Mouse (Mus musculus): ENCODE results near the gene Stac2. TPM values are rescaled to one million over a fixed set of nuclear protein-coding genes. Genes with fewer than 3 reads are reported as not detected.

Gene Stac2
- polyA plus RNA-seq, 1 experiment from 2014 or later = 0.29 TPM

- WGBS = 0% methylated on average over 18 of the region's 18 CpGs
- no peaks in the 10 kb centered on the region for H3K9me3 ChIP-seq (ENCODE audit: control insufficient read depth, low read length)
- peak overlapping the region; percentile 100 for H3K9ac ChIP-seq (ENCODE audit: low read depth, low read length)
- peak overlapping the region; percentile 83 for H3K27ac ChIP-seq (ENCODE audit: low read length)
- H3K4me2 ChIP-seq (ENCODE audit: low read depth, low read length) = peak overlapping the region; percentile 64
- ATAC-seq = no peak
- H3K27me3 ChIP-seq (replicated peaks; ENCODE audit: control insufficient read depth, insufficient read depth, low read length) = no peaks in the 10 kb centered on the region
- peak overlapping the region; percentile 100 for H3K4me3 ChIP-seq (ENCODE audit: low read length)
- peaks cover 9% of the 10 kb centered on the region for H3K36me3 ChIP-seq (ENCODE audit: control insufficient read depth, insufficient read depth, low read length)
- peaks cover 14% of the 10 kb centered on the region for H3K4me1 ChIP-seq (ENCODE audit: control insufficient read depth, insufficient read depth, low read length)
Measured at GRCm38 (mm10) chr11:98027297-98027688, 26.0 kb downstream of the Stac2 start.

- peak within 1 kb of the TSS; percentile 76 for H3K4me2 ChIP-seq (ENCODE audit: low read depth, low read length)
- peak within 1 kb of the TSS; percentile 100 for H3K9ac ChIP-seq (ENCODE audit: low read depth, low read length)
- peaks cover 9% of the 10 kb centered on the region for H3K36me3 ChIP-seq (ENCODE audit: control insufficient read depth, insufficient read depth, low read length)
- no peaks in the 10 kb centered on the region for H3K9me3 ChIP-seq (ENCODE audit: control insufficient read depth, low read length)
- under 1% methylated on average over 64 of the region's 69 CpGs for WGBS
- peak within 1 kb of the TSS; percentile 83 for H3K27ac ChIP-seq (ENCODE audit: low read length)
- peak; percentile 77 for ATAC-seq
- H3K4me1 ChIP-seq (ENCODE audit: control insufficient read depth, insufficient read depth, low read length) = peaks cover 14% of the 10 kb centered on the region
- peak within 1 kb of the TSS; percentile 100 for H3K4me3 ChIP-seq (ENCODE audit: low read length)
- no peaks in the 10 kb centered on the region for H3K27me3 ChIP-seq (replicated peaks; ENCODE audit: control insufficient read depth, insufficient read depth, low read length)
Measured at GRCm38 (mm10) chr11:98026570-98027296, 26.5 kb downstream of the Stac2 start, which contains the start of gene Rpl19. TSS of gene Rpl19 (plus strand) at chr11:98026710.

GRCm38 (mm10) chr11:98026248-98026569 is 27.1 kb downstream of the Stac2 start:
- no peaks in the 10 kb centered on the region for H3K27me3 ChIP-seq (replicated peaks; ENCODE audit: control insufficient read depth, insufficient read depth, low read length)
- peak overlapping the region; percentile 76 for H3K4me2 ChIP-seq (ENCODE audit: low read depth, low read length)
- peaks cover 19% of the 10 kb centered on the region for H3K4me1 ChIP-seq (ENCODE audit: control insufficient read depth, insufficient read depth, low read length)
- peak overlapping the region; percentile 100 for H3K4me3 ChIP-seq (ENCODE audit: low read length)
- H3K9ac ChIP-seq (ENCODE audit: low read depth, low read length) = peak overlapping the region; percentile 100
- no peaks in the 10 kb centered on the region for H3K9me3 ChIP-seq (ENCODE audit: control insufficient read depth, low read length)
- H3K27ac ChIP-seq (ENCODE audit: low read length) = peak overlapping the region; percentile 82
- 4% methylated on average over 15 of the region's 15 CpGs for WGBS
- no peak for ATAC-seq
- peaks cover 9% of the 10 kb centered on the region for H3K36me3 ChIP-seq (ENCODE audit: control insufficient read depth, insufficient read depth, low read length)

- ATAC-seq = no peak
- no peaks in the 10 kb centered on the region for H3K9me3 ChIP-seq (ENCODE audit: control insufficient read depth, low read length)
- 89% methylated on average over 3 of the region's 3 CpGs for WGBS
- H3K36me3 ChIP-seq (ENCODE audit: control insufficient read depth, insufficient read depth, low read length) = peaks cover 6% of the 10 kb centered on the region
- no peak overlapping the region for H3K4me2 ChIP-seq (ENCODE audit: low read depth, low read length)
- no peak overlapping the region for H3K4me3 ChIP-seq (ENCODE audit: low read length)
- no peaks in the 10 kb centered on the region for H3K27me3 ChIP-seq (replicated peaks; ENCODE audit: control insufficient read depth, insufficient read depth, low read length)
- H3K27ac ChIP-seq (ENCODE audit: low read length) = no peak overlapping the region
- peaks cover 25% of the 10 kb centered on the region for H3K4me1 ChIP-seq (ENCODE audit: control insufficient read depth, insufficient read depth, low read length)
- no peak overlapping the region for H3K9ac ChIP-seq (ENCODE audit: low read depth, low read length)
Measured at GRCm38 (mm10) chr11:98024516-98024915, 28.7 kb downstream of the Stac2 start.

- Histone ChIP-seq H3K4me3 (ENCODE audit: low read length) (peak within 1 kb of the TSS; percentile 78), H3K36me3 (ENCODE audit: control insufficient read depth, insufficient read depth, low read length) (no peaks in the 10 kb centered on the region), H3K27ac (ENCODE audit: low read length) (peak within 1 kb of the TSS; percentile 75), H3K4me2 (ENCODE audit: low read depth, low read length) (peak within 1 kb of the TSS; percentile 94), H3K9me3 (ENCODE audit: control insufficient read depth, low read length) (no peaks in the 10 kb centered on the region), H3K4me1 (ENCODE audit: control insufficient read depth, insufficient read depth, low read length) (peaks cover 21% of the 10 kb centered on the region), H3K27me3 (replicated peaks; ENCODE audit: control insufficient read depth, insufficient read depth, low read length) (no peaks in the 10 kb centered on the region), H3K9ac (ENCODE audit: low read depth, low read length) (peak within 1 kb of the TSS; percentile 83)
- peak; percentile 43 for ATAC-seq
- 2% methylated on average over 48 of the region's 52 CpGs for WGBS
Measured at GRCm38 (mm10) chr11:98022555-98023371, 30.5 kb downstream of the Stac2 start, which contains the start of gene Cacnb1. TSS of gene Cacnb1 (minus strand) at chr11:98023034.

- H3K9ac ChIP-seq (ENCODE audit: low read depth, low read length) = peak overlapping the region; percentile 83
- peak; percentile 27 for ATAC-seq
- peaks cover 21% of the 10 kb centered on the region for H3K4me1 ChIP-seq (ENCODE audit: control insufficient read depth, insufficient read depth, low read length)
- H3K9me3 ChIP-seq (ENCODE audit: control insufficient read depth, low read length) = no peaks in the 10 kb centered on the region
- peak overlapping the region; percentile 94 for H3K4me2 ChIP-seq (ENCODE audit: low read depth, low read length)
- H3K27me3 ChIP-seq (replicated peaks; ENCODE audit: control insufficient read depth, insufficient read depth, low read length) = no peaks in the 10 kb centered on the region
- peak overlapping the region; percentile 75 for H3K27ac ChIP-seq (ENCODE audit: low read length)
- no peaks in the 10 kb centered on the region for H3K36me3 ChIP-seq (ENCODE audit: control insufficient read depth, insufficient read depth, low read length)
- H3K4me3 ChIP-seq (ENCODE audit: low read length) = peak overlapping the region; percentile 78
- 2% methylated on average over 17 of the region's 23 CpGs for WGBS
Measured at GRCm38 (mm10) chr11:98022253-98022554, 31.1 kb downstream of the Stac2 start.

- WGBS = 4% methylated on average over 31 of the region's 34 CpGs
- ATAC-seq = peak; percentile 14; the same call in 1 of the 2 replicates
Measured at GRCm38 (mm10) chr11:98021565-98022252, 31.6 kb downstream of the Stac2 start.

GRCm38 (mm10) chr11:98021118-98021517 is 32.1 kb downstream of the Stac2 start:
- H3K9ac ChIP-seq (ENCODE audit: low read depth, low read length) = peak overlapping the region; percentile 83; the same call in 1 of the 2 replicates
- no peak overlapping the region for H3K27ac ChIP-seq (ENCODE audit: low read length)
- 50% methylated on average over 2 of the region's 2 CpGs for WGBS
- no peaks in the 10 kb centered on the region for H3K9me3 ChIP-seq (ENCODE audit: control insufficient read depth, low read length)
- no peak for ATAC-seq
- peak overlapping the region; percentile 78 for H3K4me3 ChIP-seq (ENCODE audit: low read length)
- H3K36me3 ChIP-seq (ENCODE audit: control insufficient read depth, insufficient read depth, low read length) = no peaks in the 10 kb centered on the region
- H3K27me3 ChIP-seq (replicated peaks; ENCODE audit: control insufficient read depth, insufficient read depth, low read length) = no peaks in the 10 kb centered on the region
- H3K4me1 ChIP-seq (ENCODE audit: control insufficient read depth, insufficient read depth, low read length) = peaks cover 20% of the 10 kb centered on the region
- peak overlapping the region; percentile 94 for H3K4me2 ChIP-seq (ENCODE audit: low read depth, low read length)

More at GRCm38 (mm10) chr11:98021565-98022252, 31.6 kb downstream of the Stac2 start:
- H3K9me3 ChIP-seq (ENCODE audit: control insufficient read depth, low read length) = no peaks in the 10 kb centered on the region
- H3K27ac ChIP-seq (ENCODE audit: low read length) = peak overlapping the region; percentile 75; the same call in 1 of the 2 replicates
- H3K4me1 ChIP-seq (ENCODE audit: control insufficient read depth, insufficient read depth, low read length) = peaks cover 21% of the 10 kb centered on the region
- no peaks in the 10 kb centered on the region for H3K36me3 ChIP-seq (ENCODE audit: control insufficient read depth, insufficient read depth, low read length)
- H3K9ac ChIP-seq (ENCODE audit: low read depth, low read length) = peak overlapping the region; percentile 83
- peak overlapping the region; percentile 78 for H3K4me3 ChIP-seq (ENCODE audit: low read length)
- peak overlapping the region; percentile 94 for H3K4me2 ChIP-seq (ENCODE audit: low read depth, low read length)
- no peaks in the 10 kb centered on the region for H3K27me3 ChIP-seq (replicated peaks; ENCODE audit: control insufficient read depth, insufficient read depth, low read length)

GRCm38 (mm10) chr11:98020710-98021109 is 32.6 kb downstream of the Stac2 start:
- H3K27ac ChIP-seq (ENCODE audit: low read length) = no peak overlapping the region
- H3K9ac ChIP-seq (ENCODE audit: low read depth, low read length) = no peak overlapping the region
- WGBS = 86% methylated on average over 1 of the region's 1 CpGs
- H3K27me3 ChIP-seq (replicated peaks; ENCODE audit: control insufficient read depth, insufficient read depth, low read length) = no peaks in the 10 kb centered on the region
- no peaks in the 10 kb centered on the region for H3K36me3 ChIP-seq (ENCODE audit: control insufficient read depth, insufficient read depth, low read length)
- no peak for ATAC-seq
- no peaks in the 10 kb centered on the region for H3K9me3 ChIP-seq (ENCODE audit: control insufficient read depth, low read length)
- H3K4me3 ChIP-seq (ENCODE audit: low read length) = no peak overlapping the region
- no peak overlapping the region for H3K4me2 ChIP-seq (ENCODE audit: low read depth, low read length)
- peaks cover 16% of the 10 kb centered on the region for H3K4me1 ChIP-seq (ENCODE audit: control insufficient read depth, insufficient read depth, low read length)

Measured in intestine, embryonic 16.5 days (tissue).